Mouse (Mus musculus) cerebellum, postnatal 25 days (tissue): ENCODE measurements around the gene Dirc2.

Experiments
- DNase-seq, 2 experiments: peaks; one replicate each; pipeline ENCODE4 v3.0.0; 2021; ENCODE audit warnings: mixed read lengths in 2 of 2

The Dirc2 gene

DNA sequence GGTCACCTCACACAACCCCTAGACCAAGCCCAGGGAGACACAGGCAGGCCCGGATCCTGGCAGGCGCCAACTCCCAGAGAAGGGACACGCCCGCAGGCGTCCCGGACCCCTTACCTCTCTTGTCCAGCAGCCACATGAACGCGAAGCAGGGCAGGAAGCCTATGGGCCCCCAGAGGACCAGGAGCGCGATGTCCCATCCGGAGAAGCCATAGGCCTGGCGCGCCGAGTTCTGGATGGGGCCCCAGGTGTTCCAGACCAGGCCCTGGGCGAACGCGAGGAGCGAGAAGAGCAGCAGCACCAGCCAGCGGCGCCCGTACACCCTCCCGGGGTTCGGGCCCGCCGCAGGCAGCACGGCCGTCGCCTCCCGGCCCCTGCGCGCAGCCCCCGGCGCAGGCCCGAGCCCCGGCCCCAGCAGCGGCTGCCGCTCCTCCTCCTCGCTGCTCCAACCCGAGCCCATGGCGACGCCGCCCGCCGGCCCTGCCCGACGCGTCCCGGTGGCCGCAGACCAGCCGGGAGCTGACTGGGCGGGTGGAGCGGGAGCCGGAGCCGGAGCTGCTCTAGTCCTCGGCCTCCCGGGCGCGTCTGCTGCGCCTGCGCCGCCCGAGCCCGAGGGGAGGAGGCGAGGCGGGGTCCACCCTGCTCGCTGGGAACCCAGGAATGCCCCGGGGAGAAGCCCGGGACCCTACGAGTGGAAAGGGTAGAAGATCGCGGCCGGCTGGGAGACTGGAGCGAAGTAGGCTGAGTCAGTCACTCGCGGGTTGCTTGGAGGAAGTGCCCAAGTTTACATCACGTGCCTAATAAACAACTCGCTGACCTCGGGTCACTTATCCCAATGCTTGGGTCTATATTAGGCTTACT lies at the start of gene Dirc2:
Gene Dirc2 (minus strand): TSS at position 572 of the 858 bp plus-strand sequence.
- DNase-seq, result peak; percentile 85 to 88

DNA sequence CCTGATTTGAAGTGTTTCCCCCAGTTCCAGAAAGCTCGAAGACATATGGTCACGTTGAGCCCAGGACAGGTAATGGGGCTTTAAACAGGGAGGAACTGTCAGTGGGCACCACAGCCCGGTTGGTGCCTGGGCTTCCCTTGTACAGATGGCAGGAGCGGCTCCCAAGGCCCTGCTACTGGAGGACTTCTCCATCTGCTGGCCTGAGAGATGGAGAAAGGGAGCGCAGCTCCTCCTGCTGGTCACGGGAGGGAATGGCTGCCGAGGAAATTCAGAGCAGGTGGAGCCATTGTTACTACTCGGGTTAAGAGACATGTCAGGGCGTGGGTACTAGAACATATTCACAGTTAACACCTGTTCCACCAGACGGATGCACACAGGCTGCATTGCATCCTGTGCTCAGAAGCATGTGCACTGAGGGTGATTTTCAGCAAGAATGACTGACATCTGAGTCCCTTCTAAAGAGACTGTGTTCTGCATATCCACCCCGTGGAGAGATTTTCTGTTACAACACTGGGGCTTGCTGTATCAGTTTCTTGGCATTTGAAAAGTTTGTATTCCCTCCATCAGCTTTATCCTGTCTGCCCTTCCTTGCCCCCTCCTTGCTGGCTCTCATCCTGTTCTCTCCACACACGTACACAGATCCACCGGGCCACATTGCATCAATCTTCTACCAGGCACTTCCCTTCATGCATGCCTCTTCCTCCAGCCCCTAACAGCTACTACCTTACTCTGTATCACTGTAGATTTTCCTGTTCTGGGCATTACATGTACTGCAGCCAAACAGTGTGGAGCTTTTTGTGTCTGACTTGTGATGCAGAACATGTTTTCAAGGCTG lies 48.3 kb upstream of the Dirc2 start:
- peak; percentile 92 to 94 for DNase-seq

DNA sequence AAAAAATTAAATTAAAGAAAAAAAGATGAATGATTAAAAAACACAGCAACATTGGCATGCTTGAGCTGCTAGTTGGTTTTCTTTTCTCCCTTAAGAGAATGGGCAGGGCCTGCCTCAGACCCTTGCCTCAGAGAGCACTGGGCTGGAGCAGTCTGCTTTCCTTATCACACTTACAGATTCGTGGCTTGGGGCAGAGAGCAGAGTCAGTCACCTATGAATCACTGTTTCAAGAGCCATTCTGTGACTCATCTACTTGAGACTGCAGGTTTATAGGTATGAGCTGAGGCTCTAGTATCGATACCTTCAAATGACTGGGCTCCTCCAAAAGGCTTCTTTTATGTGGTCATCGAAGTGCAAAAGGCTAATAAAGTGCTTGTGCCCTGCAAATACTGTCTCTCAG lies 44.0 kb upstream of the Dirc2 start:
- DNase-seq, result no peak

DNA sequence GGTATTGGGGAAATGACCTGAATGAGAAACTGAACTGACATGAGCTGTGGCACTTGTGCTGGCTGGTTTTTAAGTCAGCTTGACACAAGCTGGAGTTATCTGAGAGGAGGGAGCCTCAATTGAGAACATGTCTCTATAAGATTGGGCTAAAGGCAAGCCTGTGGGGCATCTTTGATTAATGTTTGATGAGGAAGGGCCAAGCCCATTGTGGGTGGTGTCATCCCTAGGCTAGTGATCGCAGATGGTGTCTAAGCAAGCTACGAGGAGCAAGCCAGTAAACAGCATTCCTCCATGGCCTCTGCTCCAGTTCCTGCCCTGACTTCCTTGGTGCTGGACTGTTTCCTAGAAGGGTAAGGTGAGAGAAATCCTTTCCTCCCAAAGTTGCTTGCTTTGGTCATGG lies 39.7 kb upstream of the Dirc2 start:
- no peak for DNase-seq

DNA sequence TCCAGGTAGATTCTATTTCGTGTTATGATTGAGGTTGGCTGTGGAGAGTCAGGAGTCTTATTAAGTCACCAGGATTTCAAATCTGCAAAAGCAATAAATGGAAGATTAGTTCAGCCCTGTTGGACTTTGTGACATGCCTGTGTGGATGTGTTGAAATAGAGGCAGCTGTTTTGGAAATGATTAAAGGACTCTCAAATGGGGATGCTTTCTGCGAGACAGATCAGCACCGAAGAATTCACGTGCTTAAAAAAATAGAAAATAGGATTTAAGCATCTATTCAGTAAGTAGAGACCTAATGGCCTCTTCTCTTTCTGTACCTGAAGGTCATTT lies 38.5 kb upstream of the Dirc2 start:
- no peak for DNase-seq

DNA sequence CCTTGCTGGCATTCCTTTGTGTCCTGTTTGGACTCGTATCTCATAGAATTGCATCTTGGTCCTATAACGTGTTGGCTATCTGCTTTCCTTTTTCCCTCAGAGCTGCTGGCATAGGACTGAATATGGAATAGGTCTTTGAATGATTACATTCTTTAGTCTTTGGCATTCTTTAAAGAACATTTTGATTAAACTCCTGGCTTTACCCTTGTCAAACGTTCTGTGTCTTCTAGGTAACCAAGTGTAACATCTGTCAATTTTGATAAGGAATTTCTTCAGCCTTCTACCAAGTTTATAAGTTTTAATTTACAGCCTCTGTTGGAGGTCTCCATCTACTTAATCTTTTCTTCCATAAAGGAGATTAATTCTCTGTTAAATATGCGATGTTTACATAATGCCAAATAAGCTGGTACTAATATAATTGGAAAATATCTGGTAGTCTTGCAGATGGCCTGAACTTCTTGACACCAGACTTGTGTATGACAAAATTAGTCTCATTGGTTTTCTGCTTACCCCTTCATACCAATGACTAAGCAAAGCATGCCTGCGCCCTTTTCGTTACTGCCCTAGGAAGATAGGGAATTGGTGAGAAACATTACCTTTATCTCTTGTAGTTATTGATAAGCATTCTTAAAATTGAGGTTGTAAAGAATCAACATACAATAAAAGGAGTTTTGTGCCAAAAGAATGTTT lies 38.0 kb upstream of the Dirc2 start:
- DNase-seq, result no peak

DNA sequence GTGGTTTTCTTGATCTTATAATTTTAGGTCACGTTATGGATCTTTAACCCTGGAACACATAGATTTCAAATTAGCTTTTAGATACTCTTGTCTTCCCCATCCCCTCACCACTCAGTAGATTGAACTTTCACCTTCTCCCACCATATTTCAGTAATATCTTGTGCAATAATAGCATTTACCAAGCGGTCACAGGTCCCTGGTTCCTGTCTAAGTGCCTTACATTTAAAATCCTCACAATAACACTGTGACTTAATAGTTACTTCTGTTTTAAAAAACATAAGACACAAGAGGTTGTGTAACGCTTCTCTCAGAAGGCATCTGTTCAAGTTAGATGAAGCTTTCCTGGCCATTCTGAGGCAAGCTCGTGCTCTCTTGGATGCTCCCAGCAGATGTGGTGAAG lies 34.6 kb upstream of the Dirc2 start:
- no peak for DNase-seq

DNA sequence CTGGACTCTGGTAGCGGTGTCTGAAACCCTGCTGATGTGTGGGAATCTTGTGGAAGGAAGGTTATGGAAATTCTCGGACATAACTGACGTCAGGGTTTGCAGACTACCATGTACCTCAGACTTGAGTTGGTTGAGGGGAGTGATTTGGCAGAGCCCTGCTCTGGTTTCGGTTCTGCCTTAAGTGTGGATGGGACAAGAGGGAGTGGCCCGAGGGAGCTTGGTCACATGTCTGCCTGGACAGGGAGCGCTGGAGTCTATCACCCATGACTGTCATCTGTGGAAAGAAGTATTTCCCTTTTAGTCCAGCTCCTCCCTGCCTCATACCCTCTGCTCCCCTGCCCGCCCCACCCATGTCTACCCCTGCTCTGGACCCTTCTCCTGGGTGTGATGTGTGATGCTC lies 33.0 kb upstream of the Dirc2 start:
- DNase-seq, result no peak

DNA sequence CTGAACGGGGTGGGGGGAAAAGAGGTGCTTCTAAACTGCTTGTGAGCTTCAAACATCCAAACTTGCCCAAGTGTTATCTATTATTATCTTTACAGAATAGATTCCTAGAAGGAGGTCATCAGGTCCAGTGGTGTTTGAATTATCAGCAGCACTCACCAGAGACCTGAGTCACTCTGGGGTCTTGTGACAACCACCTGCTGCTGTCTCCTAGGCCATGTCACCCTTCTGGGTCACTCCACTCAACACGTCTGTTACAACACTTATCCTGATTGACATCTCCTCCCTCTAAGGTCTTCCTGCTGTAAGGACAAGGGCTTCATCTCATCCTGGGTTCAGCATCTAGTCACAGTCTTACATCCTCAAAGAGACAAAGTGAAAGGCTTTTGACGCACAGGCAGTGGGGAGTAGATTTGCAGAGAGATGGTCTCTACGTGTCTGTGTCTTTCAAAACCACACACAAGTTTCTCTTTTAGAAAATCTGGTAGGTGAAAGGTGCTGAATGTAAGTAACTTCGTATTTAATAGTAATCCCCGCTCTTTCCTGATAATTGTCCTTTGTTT lies 22.9 kb upstream of the Dirc2 start:
- no peak for DNase-seq

DNA sequence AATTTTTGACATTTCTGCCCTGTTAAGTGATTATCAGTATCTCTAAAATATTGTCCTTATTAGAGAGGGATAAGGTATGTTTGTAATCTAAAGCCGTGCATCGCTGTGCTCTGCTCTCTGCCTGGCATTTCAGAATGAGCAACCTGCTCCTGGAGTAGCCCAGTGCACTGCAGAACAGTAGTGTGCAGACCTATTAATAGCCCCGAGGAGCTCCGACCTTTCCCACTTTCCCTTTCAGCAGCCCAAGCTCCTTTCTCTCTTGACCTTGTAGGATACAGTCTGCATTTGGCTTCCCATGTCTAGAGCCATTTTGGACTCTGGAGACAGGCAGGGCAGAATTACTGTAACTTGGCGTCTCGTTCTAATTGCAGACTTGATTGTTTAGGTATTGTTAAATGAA lies 19.2 kb upstream of the Dirc2 start:
- no peak for DNase-seq

DNA sequence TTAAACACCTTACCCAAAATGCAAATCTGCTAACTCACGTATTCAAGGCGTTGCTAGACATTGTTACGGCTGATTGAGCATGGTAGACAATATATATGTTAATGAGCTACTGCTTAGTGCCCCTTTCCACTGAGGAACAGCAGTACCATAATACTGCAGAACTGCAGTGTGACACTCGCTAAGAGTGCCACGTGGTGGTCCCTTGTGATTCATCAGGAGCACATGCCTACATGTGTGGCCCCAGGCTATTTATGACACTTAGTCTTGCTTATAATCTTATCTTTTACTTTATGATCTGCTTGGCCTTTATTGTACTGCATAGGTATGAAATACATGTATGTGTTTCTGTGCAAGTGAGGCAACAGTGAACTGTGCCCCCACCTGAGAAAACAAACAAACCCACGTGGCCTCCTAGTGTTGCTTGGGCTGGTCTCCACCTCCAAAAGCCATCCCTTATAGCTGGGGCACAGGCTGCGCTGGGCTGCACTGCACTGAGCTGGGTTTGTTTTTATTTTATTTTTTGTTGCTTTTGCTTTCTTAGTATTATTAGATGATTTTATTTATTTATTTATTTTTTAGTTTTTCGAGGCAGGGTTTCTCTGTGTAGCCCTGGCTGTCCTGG lies 18.5 kb upstream of the Dirc2 start:
- DNase-seq, result no peak

DNA sequence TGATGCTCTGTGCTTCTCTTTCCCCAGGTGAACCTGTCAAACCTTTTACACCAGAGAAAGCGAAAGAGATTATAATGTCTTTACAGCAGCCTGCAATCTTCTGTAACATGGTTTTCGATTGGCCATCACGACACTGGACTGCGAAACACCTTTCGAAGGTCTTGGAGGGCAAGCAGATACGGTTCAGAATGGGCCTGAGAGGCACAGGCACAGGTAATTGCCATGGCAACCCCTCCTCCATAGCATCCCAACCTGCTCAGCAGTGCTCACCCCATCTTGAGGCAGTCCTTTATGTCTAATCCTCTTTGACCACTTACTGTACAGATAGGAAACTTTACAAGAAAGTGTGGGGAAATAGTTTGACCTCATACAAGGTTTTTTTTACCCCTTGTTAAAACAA lies 18.0 kb upstream of the Dirc2 start:
- DNase-seq, result no peak

DNA sequence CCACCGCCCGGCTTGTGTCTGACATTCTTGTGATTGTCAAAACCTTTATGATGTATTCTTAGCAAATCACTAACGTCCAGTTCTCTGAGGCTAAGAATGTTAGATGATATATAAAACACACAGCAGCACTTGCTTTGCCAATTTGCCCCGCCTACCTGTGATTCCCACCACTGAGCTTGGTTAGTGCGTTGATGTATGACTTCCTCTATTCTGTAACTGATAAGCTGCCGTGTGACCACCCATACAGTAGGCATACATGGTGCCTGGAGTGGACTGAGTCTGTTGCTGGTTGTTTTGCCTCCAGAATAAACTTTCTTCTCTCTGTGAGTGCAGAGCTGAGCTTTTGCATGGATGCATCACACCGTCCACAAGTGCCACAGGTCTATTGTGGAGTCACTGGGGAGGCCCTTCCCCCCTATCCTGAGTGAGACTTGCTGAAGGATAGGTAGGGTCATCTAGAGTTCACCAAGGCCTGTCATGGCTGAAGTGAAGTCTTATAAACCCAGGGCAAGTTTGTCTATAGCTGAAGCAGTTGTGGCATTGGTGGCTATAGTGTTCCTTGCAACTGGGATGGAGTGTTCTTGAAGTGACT lies 15.1 kb upstream of the Dirc2 start:
- DNase-seq, result no peak

DNA sequence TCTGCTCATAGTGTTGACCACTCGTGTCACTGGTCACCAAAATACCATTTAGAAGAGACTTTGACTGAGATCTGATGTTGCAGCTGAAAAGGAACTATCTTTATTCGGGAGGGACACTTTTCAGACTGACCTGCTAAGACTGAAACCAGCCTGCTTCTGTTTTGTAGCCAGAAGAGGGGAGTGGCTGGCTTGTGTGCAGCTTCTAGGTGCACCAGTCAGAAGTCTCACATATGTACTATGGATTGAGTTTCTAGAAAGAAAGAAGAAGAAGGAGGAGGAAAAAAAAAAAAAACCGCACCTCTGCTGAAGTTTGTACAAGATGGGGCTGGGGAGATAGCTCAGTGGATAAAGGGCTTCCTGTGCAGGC lies 14.0 kb upstream of the Dirc2 start:
- no peak for DNase-seq

DNA sequence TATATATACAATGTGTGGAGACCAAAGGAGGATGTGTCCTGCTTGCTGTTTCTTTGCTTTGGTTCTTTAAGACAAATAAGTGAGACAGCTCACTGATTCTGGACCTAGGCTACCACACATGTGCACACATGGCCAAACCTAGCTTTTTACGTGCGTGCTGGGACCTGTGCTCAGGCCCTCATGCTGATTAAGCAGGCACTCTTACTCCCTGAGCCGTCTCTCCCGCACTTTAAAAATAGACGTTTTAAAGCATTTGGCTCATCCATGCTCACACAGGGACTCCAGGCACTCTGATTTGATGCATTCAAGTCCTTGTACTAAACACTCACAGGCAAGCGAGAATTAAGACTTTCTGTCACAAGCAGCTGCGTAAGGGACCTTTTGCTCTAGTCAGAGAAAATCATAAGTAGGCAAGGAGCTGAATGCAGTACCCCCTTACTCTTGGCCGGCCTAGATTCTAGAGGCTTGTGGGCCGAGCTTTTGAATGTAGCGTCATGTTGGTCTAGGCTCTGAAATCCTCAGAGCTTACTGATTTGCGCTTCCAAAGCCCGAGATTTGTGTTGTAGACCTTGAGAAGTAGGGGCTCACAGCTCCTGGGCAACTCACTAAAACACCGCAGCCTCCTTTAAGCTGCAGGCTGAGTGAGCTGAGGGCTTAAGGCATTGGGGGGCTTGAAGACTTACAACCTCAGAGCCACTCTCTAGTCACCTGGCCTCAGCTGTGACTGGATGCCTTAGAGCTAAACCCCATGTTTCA lies 13.5 kb upstream of the Dirc2 start:
- no peak for DNase-seq

DNA sequence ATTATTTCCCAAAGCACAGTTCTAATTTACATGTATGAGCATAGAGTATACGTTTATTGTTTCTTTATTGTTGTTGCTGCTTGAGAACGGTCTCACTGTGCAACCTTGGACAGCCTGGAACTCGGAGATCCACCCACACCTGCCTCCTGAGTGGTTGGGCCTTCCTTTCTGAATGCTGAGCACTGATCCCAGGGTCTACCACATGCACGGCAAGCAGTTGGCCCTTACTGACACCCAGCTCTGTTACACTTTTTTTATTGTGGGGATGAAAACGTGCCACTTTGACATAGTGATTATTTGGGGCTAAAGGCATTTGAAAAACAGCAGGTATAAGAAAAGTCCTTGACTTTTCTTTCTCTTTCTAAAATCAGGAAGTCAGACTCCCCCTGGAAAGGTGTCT lies 12.5 kb upstream of the Dirc2 start:
- no peak for DNase-seq

DNA sequence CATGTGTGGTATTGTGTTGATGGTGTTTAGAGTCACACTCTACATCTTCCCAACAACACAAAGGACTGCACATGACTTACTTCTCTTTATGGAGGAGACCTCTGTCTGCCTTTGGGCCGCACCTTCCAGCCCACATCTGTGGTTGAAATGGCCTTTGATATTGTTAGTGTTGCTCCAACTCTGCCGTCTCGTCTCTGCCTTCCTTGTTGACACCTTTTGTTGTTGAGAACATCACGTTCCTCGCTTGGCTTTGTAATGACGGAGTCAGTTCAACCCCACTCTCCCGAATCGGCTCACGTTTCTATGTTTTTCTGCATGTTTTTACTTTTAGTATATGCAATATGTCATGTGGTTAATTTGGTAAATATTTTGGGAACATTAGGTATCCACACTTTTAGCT lies 11.9 kb upstream of the Dirc2 start:
- DNase-seq, result no peak

DNA sequence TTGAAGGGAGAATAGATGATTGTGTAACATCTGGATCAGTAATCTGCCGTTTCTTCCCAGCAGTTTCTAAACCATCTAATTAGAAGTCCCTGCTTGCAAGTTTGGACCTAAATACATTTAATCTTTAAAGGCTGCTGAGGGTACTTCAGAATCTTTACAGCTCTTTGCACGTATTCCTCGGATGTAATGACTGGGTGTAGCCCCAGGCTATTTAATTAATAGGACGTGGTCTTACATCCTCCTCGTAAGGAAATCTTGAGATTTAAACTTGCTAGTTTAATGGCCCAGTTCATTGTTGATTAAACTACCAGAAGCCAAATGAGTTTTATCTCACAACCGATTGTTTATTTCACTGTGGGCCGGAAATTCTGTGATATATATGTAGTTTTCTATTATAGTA lies 10.5 kb upstream of the Dirc2 start:
- DNase-seq, result no peak

DNA sequence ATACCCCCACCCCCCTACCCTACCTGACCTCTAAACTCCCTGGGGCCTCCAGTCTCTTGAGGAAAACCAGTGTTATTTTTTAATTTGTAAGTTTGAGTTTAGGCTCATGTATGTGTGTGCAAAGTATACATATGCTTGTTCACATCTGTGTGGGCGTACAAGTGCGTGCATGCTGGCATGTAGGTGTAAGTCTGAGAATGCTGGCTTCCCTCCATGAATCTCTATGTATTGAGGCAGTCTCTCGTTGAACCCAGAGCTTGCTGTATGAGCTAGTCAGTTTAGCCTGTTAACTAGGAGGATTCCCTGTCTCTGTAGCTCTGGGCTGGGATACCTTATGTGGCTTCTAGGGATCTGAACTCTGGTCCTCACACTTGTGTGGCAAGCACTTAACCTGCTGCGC lies 8.6 kb upstream of the Dirc2 start:
- DNase-seq, result no peak

DNA sequence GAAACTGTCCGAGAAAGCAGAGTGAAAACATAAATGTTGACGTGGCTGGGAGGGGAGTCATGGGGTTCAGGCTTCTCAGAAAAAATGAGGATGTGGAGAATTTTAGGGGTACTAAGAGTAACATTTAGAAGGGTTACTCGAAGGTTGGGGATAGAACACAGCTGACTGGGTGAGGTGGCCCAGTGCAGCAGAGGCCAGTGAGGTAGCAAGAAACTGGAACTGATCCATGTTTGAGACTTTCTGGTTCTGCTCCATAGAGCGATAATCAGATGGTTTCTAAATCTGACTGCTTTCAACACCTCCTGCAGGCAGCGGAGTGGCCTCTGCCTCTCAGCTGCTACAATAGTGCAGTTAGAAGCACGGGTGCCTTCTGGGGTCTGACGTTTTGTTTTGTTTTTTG lies 7.6 kb upstream of the Dirc2 start:
- no peak for DNase-seq

DNA sequence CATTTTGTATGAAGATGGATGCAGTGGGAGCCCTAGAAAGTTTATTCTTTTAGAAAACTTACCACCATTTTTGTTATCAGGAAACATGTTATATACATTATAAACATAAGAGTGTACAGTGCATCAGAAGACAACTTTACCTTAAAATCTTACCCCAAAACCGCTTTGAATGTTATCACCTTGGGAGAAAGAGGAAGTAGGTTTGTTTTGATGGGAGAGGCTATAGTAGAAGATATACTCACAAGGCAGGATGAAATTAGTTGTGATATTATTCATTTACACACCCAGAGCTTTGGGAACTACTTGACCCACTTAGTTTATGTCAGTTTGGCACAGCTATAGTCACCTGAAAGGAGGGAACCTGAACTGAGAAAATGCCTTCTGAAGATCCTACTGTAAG lies 6.7 kb upstream of the Dirc2 start:
- DNase-seq, result no peak

DNA sequence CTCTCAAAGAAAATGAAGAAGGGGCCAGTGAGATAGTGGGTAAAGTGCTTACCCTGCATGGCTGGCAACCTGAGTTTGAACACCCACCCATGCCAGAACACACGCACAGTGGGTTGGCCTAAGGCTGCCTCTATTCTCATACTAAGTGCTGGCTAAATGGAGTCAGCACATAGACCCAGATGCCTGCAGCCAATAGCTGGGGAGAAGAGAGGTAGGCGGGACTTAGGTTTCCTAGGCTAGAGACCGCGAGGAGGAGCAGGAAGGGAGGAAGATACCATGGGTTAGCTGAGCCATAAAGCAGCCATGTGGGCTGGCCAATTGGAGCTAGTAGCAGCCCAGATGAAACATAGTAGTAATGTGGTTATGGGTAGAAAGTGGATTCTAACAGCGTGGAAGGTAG lies 3.4 kb upstream of the Dirc2 start:
- DNase-seq, result no peak
